ENCODE assay signal across 11 mouse cellular contexts in genomic region chr17:30470790-30471189, GRCm38 (mm10).
DNase-seq lines count a peak whose midpoint lies in the region; ATAC-seq and TF ChIP-seq lines count a peak whose summit lies in the region.
"Had no signal": no experiment of that assay in that cellular context is flagged by ENCODE, and none has a peak within 500 bp of the region (broad histone marks: within the 10 kb centered on the region; RNA-seq: fewer than 3 reads in every experiment).

No protein-coding gene starts in this region.

- no peak overlapping the region for H3K4me2 ChIP-seq in neural tube, embryonic 14.5 days (ENCODE audit: low read depth, low read length)
- H3K4me2 ChIP-seq in neural tube, embryonic 15.5 days, result no peak overlapping the region
- H3K4me2 ChIP-seq in kidney, postnatal 0 days (ENCODE audit: low read length), result no peak overlapping the region
- no peak overlapping the region for H3K4me2 ChIP-seq in stomach, embryonic 16.5 days (ENCODE audit: low read depth, low read length)
- H3K4me2 ChIP-seq: forebrain, embryonic 12.5 days had no signal

- no peak overlapping the region for H3K4me3 ChIP-seq in neural tube, embryonic 14.5 days (ENCODE audit: low read depth, low read length)
- no peak overlapping the region for H3K4me3 ChIP-seq in neural tube, embryonic 15.5 days (replicated peaks)
- no peak overlapping the region for H3K4me3 ChIP-seq in kidney, postnatal 0 days (replicated peaks; ENCODE audit: low read depth, low read length)
- no peak overlapping the region for H3K4me3 ChIP-seq in stomach, embryonic 16.5 days (replicated peaks; ENCODE audit: low read length)
- H3K4me3 ChIP-seq: forebrain, embryonic 12.5 days; megakaryocyte, embryonic 14.5 days had no signal

- no peaks in the 10 kb centered on the region for H3K27me3 ChIP-seq in neural tube, embryonic 14.5 days (ENCODE audit: control insufficient read depth, insufficient read depth, low read length)
- H3K27me3 ChIP-seq in neural tube, embryonic 15.5 days (replicated peaks), result no peaks in the 10 kb centered on the region
- no peaks in the 10 kb centered on the region for H3K27me3 ChIP-seq in kidney, postnatal 0 days (ENCODE audit: insufficient read depth, low read length)
- no peaks in the 10 kb centered on the region for H3K27me3 ChIP-seq in stomach, embryonic 16.5 days (ENCODE audit: control insufficient read depth, insufficient read depth, low read length)
- H3K27me3 ChIP-seq: forebrain, embryonic 12.5 days; megakaryocyte, embryonic 14.5 days had no signal

- H3K36me3 ChIP-seq in neural tube, embryonic 14.5 days (ENCODE audit: control insufficient read depth, insufficient read depth, low read length), result no peaks in the 10 kb centered on the region
- no peaks in the 10 kb centered on the region for H3K36me3 ChIP-seq in neural tube, embryonic 15.5 days
- no peaks in the 10 kb centered on the region for H3K36me3 ChIP-seq in kidney, postnatal 0 days (ENCODE audit: insufficient read depth, low read length)
- H3K36me3 ChIP-seq in stomach, embryonic 16.5 days (ENCODE audit: control insufficient read depth, insufficient read depth, low read length), result no peaks in the 10 kb centered on the region
- H3K36me3 ChIP-seq: forebrain, embryonic 12.5 days had no signal

- ATAC-seq in neural tube, embryonic 14.5 days (ENCODE audit: low read depth), result no peak
- ATAC-seq in neural tube, embryonic 15.5 days (ENCODE audit: low FRiP score), result no peak
- no peak for ATAC-seq in kidney, postnatal 0 days (replicated peaks; ENCODE audit: low FRiP score, low read depth)
- no peak for ATAC-seq in stomach, embryonic 16.5 days (ENCODE audit: insufficient read depth, low FRiP score)
- ATAC-seq in CD4-positive, CD25-positive, alpha-beta regulatory T cell, adult 4 months, result no peak

- no peaks in the 10 kb centered on the region for H3K9me3 ChIP-seq in neural tube, embryonic 14.5 days (ENCODE audit: control insufficient read depth, low read length)
- no peaks in the 10 kb centered on the region for H3K9me3 ChIP-seq in neural tube, embryonic 15.5 days (replicated peaks)
- H3K9me3 ChIP-seq in kidney, postnatal 0 days (replicated peaks; ENCODE audit: low read length), result no peaks in the 10 kb centered on the region
- H3K9me3 ChIP-seq in stomach, embryonic 16.5 days (replicated peaks; ENCODE audit: control insufficient read depth, low read length), result no peaks in the 10 kb centered on the region
- H3K9me3 ChIP-seq: forebrain, embryonic 12.5 days; megakaryocyte, embryonic 14.5 days had no signal

- peak; percentile 33 for DNase-seq in heart, postnatal 4 days
- no peak for DNase-seq in heart, postnatal 14 days
- peak; percentile 45 for DNase-seq in kidney, postnatal 0 days (ENCODE audit: low spot score)
- DNase-seq in frontal cortex, adult 2 months (ENCODE audit: extremely low spot score in 1 of 2, low spot score in 1 of 2), result no peak
- DNase-seq: left cerebral cortex, postnatal 4 days had no signal

- WGBS in neural tube, embryonic 14.5 days, result 44% methylated on average over 8 of the region's 8 CpGs
- 52% methylated on average over 8 of the region's 8 CpGs for WGBS in neural tube, embryonic 15.5 days
- WGBS in kidney, postnatal 0 days, result 20% methylated on average over 8 of the region's 8 CpGs
- WGBS in stomach, embryonic 16.5 days, result 27% methylated on average over 8 of the region's 8 CpGs

- intact Hi-C loops in heart, postnatal 14 days (cut with DNase I), result no loop called here

- TF ChIP-seq CTCF in kidney, postnatal 0 days (IDR thresholded peaks at IDR 0.05; ENCODE audit: low read depth), result no peak

- H3K9ac ChIP-seq in neural tube, embryonic 14.5 days (replicated peaks; ENCODE audit: low read depth, low read length), result 0 out of 2 replicates have a peak overlapping the region, but pooled peaks have one; percentile 11
- no peak overlapping the region for H3K9ac ChIP-seq in neural tube, embryonic 15.5 days (replicated peaks)
- H3K9ac ChIP-seq in kidney, postnatal 0 days (ENCODE audit: low read depth, low read length), result no peak overlapping the region
- H3K9ac ChIP-seq in stomach, embryonic 16.5 days (ENCODE audit: low read length), result 0 out of 2 replicates have a peak overlapping the region, but pooled peaks have one; percentile 16
- H3K9ac ChIP-seq: forebrain, embryonic 12.5 days had no signal

- H3K27ac ChIP-seq in neural tube, embryonic 14.5 days (ENCODE audit: low read depth, low read length), result 0 out of 2 replicates have a peak overlapping the region, but pooled peaks have one; percentile 28
- H3K27ac ChIP-seq in neural tube, embryonic 15.5 days (replicated peaks), result no peak overlapping the region
- H3K27ac ChIP-seq in kidney, postnatal 0 days, result peak overlapping the region; percentile 6; the same call in 1 of the 2 replicates
- peak overlapping the region; percentile 22; the same call in 1 of the 2 replicates for H3K27ac ChIP-seq in stomach, embryonic 16.5 days (ENCODE audit: low read length)
- H3K27ac ChIP-seq: forebrain, embryonic 12.5 days had no signal

- H3K4me1 ChIP-seq in neural tube, embryonic 14.5 days (ENCODE audit: control insufficient read depth, insufficient read depth, low read length), result peaks cover 23% of the 10 kb centered on the region; the same call in 1 of the 2 replicates
- H3K4me1 ChIP-seq in neural tube, embryonic 15.5 days, result peaks cover 28% of the 10 kb centered on the region
- H3K4me1 ChIP-seq in kidney, postnatal 0 days (replicated peaks; ENCODE audit: insufficient read depth, low read length), result peaks cover 14% of the 10 kb centered on the region
- H3K4me1 ChIP-seq in stomach, embryonic 16.5 days (ENCODE audit: control insufficient read depth, insufficient read depth, low read length), result peaks cover 32% of the 10 kb centered on the region

Comparison
In these comparisons a context has a peak if more than half of its experiments do, and no peak if none do; other contexts are left out.
1. DNase-seq: peak in heart, postnatal 4 days (single experiment) and kidney, postnatal 0 days (single experiment); none in heart, postnatal 14 days (0 of 2) and frontal cortex, adult 2 months (0 of 2).
2. H3K9ac ChIP-seq: peak in neural tube, embryonic 14.5 days (single experiment) and stomach, embryonic 16.5 days (single experiment); none in neural tube, embryonic 15.5 days (single experiment) and kidney, postnatal 0 days (single experiment).